Mouse (Mus musculus) embryonic facial prominence, embryonic 11.5 days (tissue): ENCODE measurements around the gene C8b. TPM values are rescaled to one million over a fixed set of nuclear protein-coding genes. Genes with fewer than 3 reads are reported as not detected.

Experiments
- ATAC-seq: fragments of 200-750 bp; cut with Nextera tagmentation; replicated peaks from 2 replicates; pipeline ENCODE4 v1.8.0; 2017; ENCODE audit warnings: low read depth; ENCODE audit not compliant: insufficient number of reproducible peaks, low FRiP score, low TSS enrichment
- DNase-seq: peaks from one replicate; pipeline ENCODE4 v3.0.0-alpha.2; 2015; ENCODE audit warnings: low spot score
- H3K27ac ChIP-seq: fragments of 300-500 bp; sonication (generic); replicated peaks from 2 replicates; pipeline ENCODE4 v1.5.1; 2014; ENCODE audit warnings: mild to moderate bottlenecking, low read depth, low read length, control low read depth
- H3K27me3 ChIP-seq: fragments of 300-500 bp; sonication (generic); 2 replicates; pipeline ENCODE4 v1.6.1; 2014; ENCODE audit warnings: mild to moderate bottlenecking, low read length, moderate library complexity, mixed read lengths; ENCODE audit not compliant: control insufficient read depth, insufficient read depth
- H3K36me3 ChIP-seq: fragments of 300-500 bp; sonication (generic); replicated peaks from 2 replicates; pipeline ENCODE4 v1.6.1; 2014; ENCODE audit warnings: low read depth, mild to moderate bottlenecking, low read length, moderate library complexity, mixed read lengths; ENCODE audit not compliant: control insufficient read depth, insufficient read depth
- H3K4me1 ChIP-seq: fragments of 300-500 bp; sonication (generic); 2 replicates; pipeline ENCODE4 v1.6.1; 2014; ENCODE audit warnings: low read length, mixed read lengths; ENCODE audit not compliant: control insufficient read depth, insufficient read depth
- H3K4me2 ChIP-seq: fragments of 300-500 bp; sonication (generic); 2 replicates; pipeline ENCODE4 v1.6.1; 2014; ENCODE audit warnings: low read depth, mild to moderate bottlenecking, control low read depth, low read length, moderate library complexity
- H3K4me3 ChIP-seq: fragments of 300-500 bp; sonication (generic); 2 replicates; pipeline ENCODE4 v1.5.1; 2014; ENCODE audit warnings: low read depth, low read length, control low read depth
- H3K9ac ChIP-seq: fragments of 300-500 bp; sonication (generic); replicated peaks from 2 replicates; pipeline ENCODE4 v1.6.1; 2014; ENCODE audit warnings: mild to moderate bottlenecking, control low read depth, low read length
- H3K9me3 ChIP-seq: fragments of 300-500 bp; sonication (generic); replicated peaks from 2 replicates; pipeline ENCODE4 v1.6.1; 2016; ENCODE audit warnings: mild to moderate bottlenecking, low read length, inconsistent platforms, mixed read lengths; ENCODE audit not compliant: control insufficient read depth
- WGBS: fragments of 180-500 bp; shearing (Covaris S2); extraction: QIAGEN DNeasy Blood & Tissue Kit; methylation state at CpG from one replicate; pipeline ENCODE4 v1.1.7; 2014; 5-methylcytosine and 5-hydroxymethylcytosine counted together
- polyA plus RNA-seq: library from polyadenylated mRNA; unstranded; fragments of >200 nt; fragmentation: Nextera tagmentation; extraction: Ambion mirVana; gene quantifications from 2 replicates; pipeline ENCODE4 v1.2.1, GENCODE M21; 2014

Gene C8b
- polyA plus RNA-seq, 1 experiment from 2014 or later: not detected

- Histone ChIP-seq H3K27me3 (no peaks in the 10 kb centered on the region), H3K4me3 (no peak overlapping the region), H3K4me1 (no peaks in the 10 kb centered on the region), H3K9me3 (no peaks in the 10 kb centered on the region), H3K4me2 (no peak overlapping the region), H3K9ac (no peak overlapping the region), H3K36me3 (no peaks in the 10 kb centered on the region), H3K27ac (no peak overlapping the region)
- DNase-seq (no peak), ATAC-seq (no peak)
- WGBS: 82% methylated on average over 4 of the region's 4 CpGs
Measured at GRCm38 (mm10) chr4:104782346-104782745, 16.2 kb downstream of the C8b start.

- Histone ChIP-seq H3K4me1 (no peaks in the 10 kb centered on the region), H3K27me3 (no peaks in the 10 kb centered on the region), H3K9ac (no peak overlapping the region), H3K9me3 (no peaks in the 10 kb centered on the region), H3K4me3 (no peak overlapping the region), H3K36me3 (no peaks in the 10 kb centered on the region), H3K4me2 (no peak overlapping the region), H3K27ac (no peak overlapping the region)
- WGBS: 91% methylated on average over 4 of the region's 4 CpGs
- DNase-seq (no peak), ATAC-seq (no peak)
Measured at GRCm38 (mm10) chr4:104792111-104792510, 26.0 kb downstream of the C8b start.

DNA sequence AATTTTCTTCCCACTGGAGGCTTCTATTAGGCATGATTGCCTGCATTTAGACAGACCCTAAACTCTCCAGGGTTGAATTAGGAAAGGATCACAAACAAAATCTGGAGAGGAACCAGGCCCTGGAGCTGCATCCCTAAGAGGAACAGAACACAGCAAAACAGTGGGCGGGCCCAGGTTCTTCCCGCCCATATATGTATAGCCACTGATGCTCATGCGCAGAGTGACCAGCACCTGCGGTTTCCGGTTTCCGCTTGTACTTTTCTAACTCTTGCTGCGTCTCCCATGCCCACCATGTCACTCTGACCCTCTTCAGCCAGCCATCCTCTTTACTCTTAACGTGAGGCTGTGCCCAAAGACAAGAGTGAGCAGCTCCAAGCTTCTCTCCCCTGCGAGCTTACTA is 32.8 kb downstream of the C8b start:
- 69% methylated on average over 9 of the region's 9 CpGs for WGBS
- DNase-seq (peak; percentile 36), ATAC-seq (0 out of 2 replicates have a peak, but pooled peaks have one; percentile 18)
- Histone ChIP-seq H3K27ac (no peak overlapping the region), H3K9me3 (no peaks in the 10 kb centered on the region), H3K4me2 (no peak overlapping the region), H3K4me1 (no peaks in the 10 kb centered on the region), H3K27me3 (no peaks in the 10 kb centered on the region), H3K4me3 (no peak overlapping the region), H3K9ac (no peak overlapping the region), H3K36me3 (no peaks in the 10 kb centered on the region)

- ATAC-seq (no peak), DNase-seq (no peak)
- Histone ChIP-seq H3K4me3 (no peak overlapping the region), H3K4me2 (no peak overlapping the region), H3K27ac (no peak overlapping the region), H3K4me1 (no peaks in the 10 kb centered on the region), H3K27me3 (no peaks in the 10 kb centered on the region), H3K36me3 (no peaks in the 10 kb centered on the region), H3K9ac (no peak overlapping the region), H3K9me3 (no peaks in the 10 kb centered on the region)
- 74% methylated on average over 3 of the region's 3 CpGs for WGBS
Measured at GRCm38 (mm10) chr4:104801625-104802024, 35.5 kb downstream of the C8b start.

DNA sequence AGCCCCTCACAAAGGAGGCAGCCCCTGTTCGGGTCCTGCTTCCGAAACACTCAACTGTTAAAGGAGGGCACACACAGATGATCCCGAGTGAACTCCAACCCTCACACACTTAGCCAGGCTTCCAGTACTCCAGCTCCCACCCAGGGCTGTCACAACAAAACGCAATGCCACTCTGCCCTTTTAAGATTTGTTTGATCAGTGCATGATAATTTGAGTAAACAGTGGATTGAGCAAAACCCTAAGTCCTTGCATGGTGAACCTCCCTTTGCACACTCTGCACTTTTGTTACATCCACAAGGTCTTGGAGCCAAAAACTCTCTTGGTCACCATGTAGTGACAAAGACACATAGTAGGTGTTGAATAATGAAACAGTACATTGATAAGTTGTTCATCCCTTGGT is 38.0 kb downstream of the C8b start:
- Histone ChIP-seq H3K4me3 (no peak overlapping the region), H3K4me1 (no peaks in the 10 kb centered on the region), H3K27ac (no peak overlapping the region), H3K9ac (no peak overlapping the region), H3K36me3 (no peaks in the 10 kb centered on the region), H3K9me3 (no peaks in the 10 kb centered on the region), H3K27me3 (no peaks in the 10 kb centered on the region), H3K4me2 (no peak overlapping the region)
- ATAC-seq (no peak), DNase-seq (no peak)
- WGBS: 78% methylated on average over 4 of the region's 4 CpGs

DNA sequence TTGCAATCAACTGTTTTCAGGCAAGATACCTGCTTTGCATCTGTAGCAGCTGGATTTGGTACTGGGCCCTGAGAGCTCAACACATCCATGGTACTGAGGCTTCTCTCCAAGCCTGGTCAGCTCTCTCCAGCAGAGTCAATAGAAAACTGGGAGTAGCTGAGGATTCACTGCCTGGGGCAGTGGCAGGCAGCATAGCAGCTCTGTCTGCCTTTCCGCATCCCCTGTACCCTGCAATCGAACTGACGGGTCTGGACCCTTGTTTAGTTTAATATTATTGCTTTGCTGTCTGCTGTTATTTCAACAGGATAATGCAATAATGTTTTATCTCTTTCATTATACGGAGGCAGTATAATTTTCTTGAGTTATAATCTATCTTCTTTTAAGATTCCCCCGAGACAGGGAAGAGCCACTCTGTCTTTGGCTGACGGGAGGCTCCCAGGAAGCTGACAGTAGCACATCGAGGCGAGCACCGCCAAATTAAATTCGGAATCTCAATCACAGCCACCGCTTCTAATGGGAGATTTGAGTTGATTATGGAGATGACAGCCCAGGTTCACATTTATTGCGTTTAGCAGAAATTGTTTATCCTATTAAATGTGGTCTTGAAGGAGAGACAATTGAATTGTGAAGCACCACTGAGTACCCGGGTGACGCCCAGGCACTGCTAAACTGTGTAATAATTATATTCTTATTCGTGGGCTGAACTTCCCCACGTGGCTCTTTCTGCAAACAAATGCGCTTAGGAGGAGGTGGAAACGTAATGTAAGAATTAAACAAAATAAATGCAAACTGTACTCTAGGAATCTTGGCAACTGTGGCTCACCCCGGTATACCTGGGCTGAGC is 39.5 kb downstream of the C8b start:
- no peak overlapping the region for H3K4me3 ChIP-seq
- no peak overlapping the region for H3K9ac ChIP-seq
- ATAC-seq (no peak), DNase-seq (no peak)
- H3K36me3 ChIP-seq: no peaks in the 10 kb centered on the region
- WGBS: 83% methylated on average over 19 of the region's 19 CpGs
- H3K4me1 ChIP-seq: no peaks in the 10 kb centered on the region
- H3K9me3 ChIP-seq: no peaks in the 10 kb centered on the region
- H3K4me2 ChIP-seq: no peak overlapping the region
- no peaks in the 10 kb centered on the region for H3K27me3 ChIP-seq
- no peak overlapping the region for H3K27ac ChIP-seq

- Histone ChIP-seq H3K9me3 (no peaks in the 10 kb centered on the region), H3K27me3 (no peaks in the 10 kb centered on the region), H3K9ac (no peak overlapping the region), H3K4me2 (no peak overlapping the region), H3K27ac (no peak overlapping the region), H3K36me3 (no peaks in the 10 kb centered on the region), H3K4me3 (no peak overlapping the region), H3K4me1 (no peaks in the 10 kb centered on the region)
- 87% methylated on average over 10 of the region's 10 CpGs for WGBS
- ATAC-seq (no peak), DNase-seq (no peak)
Measured at GRCm38 (mm10) chr4:104810710-104811286, 44.7 kb downstream of the C8b start.

DNA sequence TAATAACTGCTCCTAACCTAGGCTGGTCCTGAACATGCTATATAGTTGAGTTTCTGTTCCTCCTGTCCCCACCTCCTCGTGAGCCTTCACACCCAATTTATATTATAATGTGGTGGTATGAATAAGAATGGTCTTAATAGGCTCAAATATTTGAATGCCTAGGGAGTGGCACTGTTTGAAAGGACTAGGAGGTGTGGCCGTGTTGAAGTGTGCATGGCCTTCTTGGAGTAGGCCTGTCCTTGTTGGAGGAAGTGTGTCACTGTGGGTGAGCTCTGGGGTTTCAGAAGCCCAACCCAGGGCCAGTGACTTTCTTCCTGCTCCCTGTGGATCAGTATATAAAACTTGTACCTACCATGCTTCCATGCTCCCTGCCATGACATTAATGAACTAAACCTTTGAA is 47.5 kb downstream of the C8b start:
- DNase-seq (no peak), ATAC-seq (no peak)
- Histone ChIP-seq H3K4me1 (no peaks in the 10 kb centered on the region), H3K36me3 (no peaks in the 10 kb centered on the region), H3K4me2 (no peak overlapping the region), H3K9ac (no peak overlapping the region), H3K4me3 (no peak overlapping the region), H3K27ac (no peak overlapping the region), H3K9me3 (no peaks in the 10 kb centered on the region), H3K27me3 (no peaks in the 10 kb centered on the region)
- WGBS: 81% methylated on average over 2 of the region's 2 CpGs
